Mouse (Mus musculus) thymus, adult 2 months (tissue): ENCODE data around the gene Tpp1. TPM values are rescaled to one million over a fixed set of nuclear protein-coding genes. Genes with fewer than 3 reads are reported as not detected.

Source experiments
- DNase-seq: peaks from one replicate; pipeline ENCODE4 v3.0.0; 2021
- H3K27ac ChIP-seq: fragments of 200-500 bp; 2 replicates; pipeline ENCODE4 v1.5.1; 2012; ENCODE audit warnings: low read length, control low read depth; ENCODE audit not compliant: control insufficient read depth, insufficient read depth
- H3K27me3 ChIP-seq: fragments of 200-500 bp; 2 replicates; pipeline ENCODE4 v1.6.1; 2012; ENCODE audit warnings: mild to moderate bottlenecking, low read length, moderate library complexity, mixed read lengths; ENCODE audit not compliant: control insufficient read depth, insufficient read depth
- H3K36me3 ChIP-seq: fragments of 200-500 bp; 2 replicates; pipeline ENCODE4 v1.6.1; 2012; ENCODE audit warnings: mild to moderate bottlenecking, low read length, moderate library complexity; ENCODE audit not compliant: control insufficient read depth, insufficient read depth
- H3K4me1 ChIP-seq: fragments of 200-500 bp; replicated peaks from 2 replicates; pipeline ENCODE4 v1.6.1; 2012; ENCODE audit warnings: low read length; ENCODE audit not compliant: control insufficient read depth, insufficient read depth
- H3K4me3 ChIP-seq: fragments of 200-500 bp; 2 replicates; pipeline ENCODE4 v1.5.1; 2012; ENCODE audit warnings: mild to moderate bottlenecking, low read length, control low read depth, moderate library complexity; ENCODE audit not compliant: control insufficient read depth, insufficient read depth
- CTCF ChIP-seq: fragments of 200-500 bp; IDR thresholded peaks from 2 replicates; pipeline ENCODE4 v1.5.1; 2012; ENCODE audit warnings: mild to moderate bottlenecking, control low read depth, low read length, moderate library complexity, borderline replicate concordance; ENCODE audit not compliant: control insufficient read depth, poor library complexity, insufficient read depth; ENCODE audit errors: extremely low read depth
- POLR2A ChIP-seq: fragments of 200-500 bp; IDR thresholded peaks from 2 replicates; pipeline ENCODE4 v1.6.1; 2012; ENCODE audit warnings: mild to moderate bottlenecking, low read length, control low read depth, moderate library complexity; ENCODE audit not compliant: control insufficient read depth, poor library complexity, insufficient read depth; ENCODE audit errors: extremely low read depth
- WGBS: fragments of 180-500 bp; shearing (Covaris S2); methylation state at CpG from one replicate; pipeline ENCODE4 v1.1.7; 2018; 5-methylcytosine and 5-hydroxymethylcytosine counted together
- polyA plus RNA-seq: library from polyadenylated mRNA; depleted of rRNA; stranded (reverse); fragments of >200 nt; gene quantifications from 2 replicates; pipeline ENCODE4 v1.2.3, GENCODE M21; 2012

Gene Tpp1
- polyA plus RNA-seq, 1 experiment: 153 TPM

GRCm38 (mm10) chr7:105776026-105776425 is 24.0 kb upstream of the Tpp1 start:
- TF ChIP-seq CTCF (no peak), POLR2A (no peak)
- Histone ChIP-seq H3K4me1 (peaks cover 16% of the 10 kb centered on the region), H3K27me3 (no peaks in the 10 kb centered on the region), H3K27ac (no peak overlapping the region), H3K36me3 (no peaks in the 10 kb centered on the region), H3K4me3 (no peak overlapping the region)
- 88% methylated on average over 2 of the region's 2 CpGs for WGBS
- no peak for DNase-seq

DNA sequence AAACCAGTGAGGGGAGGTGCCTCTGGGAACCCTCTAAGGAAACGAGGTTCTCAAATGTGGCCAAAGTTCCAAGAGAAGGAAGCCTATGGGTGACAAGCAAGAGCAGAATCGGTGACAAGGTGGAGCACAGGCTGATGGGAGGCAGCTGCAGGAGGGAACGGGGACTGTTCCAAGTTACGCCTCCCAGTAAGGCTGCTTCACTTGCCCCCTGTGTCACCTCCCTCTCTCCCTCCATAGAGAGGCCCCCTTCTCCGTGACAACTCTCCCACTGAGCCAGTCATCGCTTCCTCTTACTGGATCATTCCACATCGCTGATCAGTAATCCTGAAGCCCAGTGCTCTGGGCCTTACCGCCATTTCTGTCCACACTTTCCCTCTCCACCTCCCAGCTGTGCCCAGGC is 22.6 kb upstream of the Tpp1 start:
- Histone ChIP-seq H3K27me3 (no peaks in the 10 kb centered on the region), H3K4me1 (peaks cover 16% of the 10 kb centered on the region), H3K36me3 (no peaks in the 10 kb centered on the region), H3K27ac (no peak overlapping the region), H3K4me3 (no peak overlapping the region)
- TF ChIP-seq POLR2A (no peak), CTCF (no peak)
- DNase-seq: no peak
- WGBS: 83% methylated on average over 8 of the region's 8 CpGs

- no peaks in the 10 kb centered on the region for H3K27me3 ChIP-seq
- no peak overlapping the region for H3K27ac ChIP-seq
- no peaks in the 10 kb centered on the region for H3K36me3 ChIP-seq
- peaks cover 5% of the 10 kb centered on the region for H3K4me1 ChIP-seq
- no peak for TF ChIP-seq CTCF
- TF ChIP-seq POLR2A: no peak
- WGBS: 88% methylated on average over 5 of the region's 5 CpGs
- no peak for DNase-seq
- H3K4me3 ChIP-seq: no peak overlapping the region
These were observed 21.0 kb upstream of the Tpp1 start for GRCm38 (mm10) chr7:105773041-105773440.

- Histone ChIP-seq H3K27ac (no peak overlapping the region), H3K27me3 (no peaks in the 10 kb centered on the region), H3K4me3 (no peak overlapping the region), H3K36me3 (no peaks in the 10 kb centered on the region), H3K4me1 (no peaks in the 10 kb centered on the region)
- TF ChIP-seq POLR2A (no peak), CTCF (no peak)
- DNase-seq: no peak
- 97% methylated on average over 15 of the region's 15 CpGs for WGBS
These were observed 20.3 kb upstream of the Tpp1 start for GRCm38 (mm10) chr7:105772331-105772730.

DNA sequence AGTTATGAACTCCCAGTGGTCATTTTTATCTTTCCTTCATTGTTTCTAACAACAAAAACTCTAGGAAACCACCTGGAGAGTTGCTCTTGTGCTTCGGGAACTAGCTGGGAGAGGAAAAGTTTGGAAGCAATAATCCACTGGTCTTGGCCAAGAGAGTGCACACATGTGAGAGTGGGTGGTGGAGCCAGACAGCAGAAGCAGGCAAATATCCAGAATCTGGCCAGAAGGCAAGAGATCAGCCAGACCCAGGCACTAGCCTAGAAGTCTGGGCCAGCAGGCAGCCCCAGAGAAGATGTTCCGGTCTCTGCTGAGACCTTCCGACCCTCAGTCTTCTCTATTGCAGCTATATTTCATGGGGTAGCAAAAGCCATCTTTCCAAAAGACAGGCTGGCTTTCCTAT is 17.9 kb upstream of the Tpp1 start:
- no peak for DNase-seq
- Histone ChIP-seq H3K27ac (no peak overlapping the region), H3K4me1 (no peaks in the 10 kb centered on the region), H3K27me3 (no peaks in the 10 kb centered on the region), H3K36me3 (no peaks in the 10 kb centered on the region), H3K4me3 (no peak overlapping the region)
- TF ChIP-seq CTCF (no peak), POLR2A (no peak)
- WGBS: 99% methylated on average over 3 of the region's 3 CpGs

GRCm38 (mm10) chr7:105767729-105768165 is 15.7 kb upstream of the Tpp1 start:
- no peak overlapping the region for H3K4me3 ChIP-seq
- DNase-seq: no peak
- no peaks in the 10 kb centered on the region for H3K27me3 ChIP-seq
- no peaks in the 10 kb centered on the region for H3K4me1 ChIP-seq
- 37% methylated on average over 6 of the region's 6 CpGs for WGBS
- H3K27ac ChIP-seq: no peak overlapping the region
- no peak for TF ChIP-seq CTCF
- TF ChIP-seq POLR2A: no peak
- H3K36me3 ChIP-seq: no peaks in the 10 kb centered on the region

- Histone ChIP-seq H3K36me3 (no peaks in the 10 kb centered on the region), H3K4me3 (no peak overlapping the region), H3K27ac (no peak overlapping the region), H3K27me3 (no peaks in the 10 kb centered on the region), H3K4me1 (no peaks in the 10 kb centered on the region)
- DNase-seq: no peak
- WGBS: 97% methylated on average over 11 of the region's 11 CpGs
- TF ChIP-seq POLR2A (no peak), CTCF (no peak)
These were observed 12.3 kb upstream of the Tpp1 start for GRCm38 (mm10) chr7:105764331-105764730.
